Mouse (Mus musculus) heart, embryonic 12.5 days (tissue): ENCODE results near the gene Slc22a21. TPM values are rescaled to one million over a fixed set of nuclear protein-coding genes. Genes with fewer than 3 reads are reported as not detected.
"Not testable (repeated sequence)": the region's sequence is repeated elsewhere in the genome, so short reads cannot be mapped to it uniquely, and the experiment has no call there.

ENCODE experiments used
- ATAC-seq: fragments of 200-750 bp; cut with Nextera tagmentation; 2 replicates; pipeline ENCODE4 v1.8.0; 2017; ENCODE audit warnings: moderate TSS enrichment, moderate library complexity; ENCODE audit not compliant: insufficient number of reproducible peaks, low FRiP score
- H3K27ac ChIP-seq: fragments of 300-500 bp; sonication (generic); 2 replicates; pipeline ENCODE4 v1.5.1; 2016; ENCODE audit warnings: mild to moderate bottlenecking, moderate library complexity; ENCODE audit not compliant: poor library complexity, severe bottlenecking
- H3K27me3 ChIP-seq: fragments of 300-500 bp; sonication (generic); replicated peaks from 2 replicates; pipeline ENCODE4 v1.6.1; 2016; ENCODE audit warnings: mild to moderate bottlenecking, moderate library complexity
- H3K36me3 ChIP-seq: fragments of 300-500 bp; sonication (generic); 2 replicates; pipeline ENCODE4 v1.6.1; 2016; ENCODE audit warnings: mild to moderate bottlenecking, moderate library complexity
- H3K4me1 ChIP-seq: fragments of 300-500 bp; sonication (generic); replicated peaks from 2 replicates; pipeline ENCODE4 v1.6.1; 2016; ENCODE audit warnings: mild to moderate bottlenecking
- H3K4me2 ChIP-seq: fragments of 300-500 bp; sonication (generic); 2 replicates; pipeline ENCODE4 v1.6.1; 2016; ENCODE audit warnings: mild to moderate bottlenecking, moderate library complexity
- H3K4me3 ChIP-seq: fragments of 300-500 bp; sonication (generic); 2 replicates; pipeline ENCODE4 v1.5.1; 2016; ENCODE audit warnings: mild to moderate bottlenecking
- H3K9ac ChIP-seq: fragments of 300-500 bp; sonication (generic); 2 replicates; pipeline ENCODE4 v1.6.1; 2016; ENCODE audit warnings: mild to moderate bottlenecking, moderate library complexity
- H3K9me3 ChIP-seq: fragments of 300-500 bp; sonication (generic); replicated peaks from 2 replicates; pipeline ENCODE4 v1.6.1; 2016; ENCODE audit warnings: mild to moderate bottlenecking, moderate library complexity
- WGBS: fragments of 180-500 bp; shearing (Covaris S2); methylation state at CpG from one replicate; pipeline ENCODE4 v1.1.7; 2016; 5-methylcytosine and 5-hydroxymethylcytosine counted together
- polyA plus RNA-seq: library from polyadenylated mRNA; unstranded; fragments of >200 nt; fragmentation: Nextera tagmentation; extraction: Ambion mirVana; gene quantifications from 2 replicates; pipeline ENCODE4 v1.2.1, GENCODE M21; 2016

The Slc22a21 gene
- polyA plus RNA-seq, 1 experiment from 2014 or later = 2.6 TPM

- 0 out of 2 replicates have a peak, but pooled peaks cover 8% of the 10 kb centered on the region for H3K27me3 ChIP-seq
Observed at GRCm38 (mm10) chr11:54012961-54013360, 32.8 kb upstream of the Slc22a21 start.

GRCm38 (mm10) chr11:54011255-54011654 lies 31.1 kb upstream of the Slc22a21 start:
- no peak for ATAC-seq
- H3K4me3 ChIP-seq = no peak overlapping the region
- H3K27ac ChIP-seq = no peak overlapping the region
- H3K9ac ChIP-seq = no peak overlapping the region
- H3K36me3 ChIP-seq = no peaks in the 10 kb centered on the region
- no peaks in the 10 kb centered on the region for H3K9me3 ChIP-seq
- H3K4me1 ChIP-seq = no peaks in the 10 kb centered on the region
- no peak overlapping the region for H3K4me2 ChIP-seq
- WGBS = 76% methylated on average over 2 of the region's 2 CpGs
- H3K27me3 ChIP-seq = 0 out of 2 replicates have a peak, but pooled peaks cover 5% of the 10 kb centered on the region

More at GRCm38 (mm10) chr11:54012961-54013360, 32.8 kb upstream of the Slc22a21 start:
- 88% methylated on average over 5 of the region's 5 CpGs for WGBS
- no peaks in the 10 kb centered on the region for H3K36me3 ChIP-seq
- H3K27ac ChIP-seq = no peak overlapping the region
- H3K9me3 ChIP-seq = no peaks in the 10 kb centered on the region
- no peaks in the 10 kb centered on the region for H3K4me1 ChIP-seq
- no peak for ATAC-seq
- no peak overlapping the region for H3K4me2 ChIP-seq
- no peak overlapping the region for H3K9ac ChIP-seq
- H3K4me3 ChIP-seq = no peak overlapping the region

- Histone ChIP-seq H3K9me3 (no peaks in the 10 kb centered on the region), H3K36me3 (no peaks in the 10 kb centered on the region), H3K27me3 (no peaks in the 10 kb centered on the region), H3K4me1 (no peaks in the 10 kb centered on the region), H3K4me3 (no peak overlapping the region), H3K4me2 (no peak overlapping the region), H3K9ac (no peak overlapping the region), H3K27ac (no peak overlapping the region)
- WGBS = 81% methylated on average over 10 of the region's 10 CpGs
- ATAC-seq = no peak
Observed at GRCm38 (mm10) chr11:54008416-54008920, 28.3 kb upstream of the Slc22a21 start.

GRCm38 (mm10) chr11:54007717-54008116 lies 27.6 kb upstream of the Slc22a21 start:
- H3K9ac ChIP-seq = no peak overlapping the region
- H3K4me3 ChIP-seq = no peak overlapping the region
- H3K4me1 ChIP-seq = no peaks in the 10 kb centered on the region
- no peaks in the 10 kb centered on the region for H3K36me3 ChIP-seq
- no peaks in the 10 kb centered on the region for H3K9me3 ChIP-seq
- WGBS = 88% methylated on average over 11 of the region's 11 CpGs
- H3K27ac ChIP-seq = no peak overlapping the region
- H3K4me2 ChIP-seq = no peak overlapping the region
- no peak for ATAC-seq
- no peaks in the 10 kb centered on the region for H3K27me3 ChIP-seq

GRCm38 (mm10) chr11:54006901-54007300 lies 26.8 kb upstream of the Slc22a21 start:
- H3K27me3 ChIP-seq = no peaks in the 10 kb centered on the region
- ATAC-seq = no peak
- no peaks in the 10 kb centered on the region for H3K4me1 ChIP-seq
- WGBS = 71% methylated on average over 4 of the region's 4 CpGs
- H3K27ac ChIP-seq = 0 out of 2 replicates have a peak overlapping the region, but pooled peaks have one; percentile 5
- H3K9ac ChIP-seq = no peak overlapping the region
- no peaks in the 10 kb centered on the region for H3K9me3 ChIP-seq
- no peaks in the 10 kb centered on the region for H3K36me3 ChIP-seq
- H3K4me2 ChIP-seq = no peak overlapping the region
- no peak overlapping the region for H3K4me3 ChIP-seq

- WGBS = 29% methylated on average over 5 of the region's 5 CpGs
- not testable (repeated sequence) for H3K36me3 ChIP-seq
- peak; percentile 67 for ATAC-seq
Observed at GRCm38 (mm10) chr11:54006362-54006761, 26.2 kb upstream of the Slc22a21 start.

GRCm38 (mm10) chr11:54004734-54005133 lies 24.6 kb upstream of the Slc22a21 start:
- ATAC-seq = peak; percentile 90

More at GRCm38 (mm10) chr11:54006362-54006761, 26.2 kb upstream of the Slc22a21 start:
- H3K27ac ChIP-seq, H3K4me3 ChIP-seq, H3K4me1 ChIP-seq, H3K4me2 ChIP-seq, H3K27me3 ChIP-seq, H3K9me3 ChIP-seq, H3K9ac ChIP-seq: not testable (repeated sequence)

GRCm38 (mm10) chr11:54004221-54004620 lies 24.1 kb upstream of the Slc22a21 start:
- no peak overlapping the region for H3K4me3 ChIP-seq
- no peak overlapping the region for H3K27ac ChIP-seq
- no peaks in the 10 kb centered on the region for H3K36me3 ChIP-seq
- H3K4me2 ChIP-seq = no peak overlapping the region
- H3K9ac ChIP-seq = no peak overlapping the region
- WGBS = 77% methylated on average over 9 of the region's 9 CpGs
- H3K27me3 ChIP-seq = peaks cover 8% of the 10 kb centered on the region; the same call in 1 of the 2 replicates
- no peaks in the 10 kb centered on the region for H3K9me3 ChIP-seq
- ATAC-seq = no peak
- H3K4me1 ChIP-seq = no peaks in the 10 kb centered on the region

More at GRCm38 (mm10) chr11:54004734-54005133, 24.6 kb upstream of the Slc22a21 start:
- H3K36me3 ChIP-seq = no peaks in the 10 kb centered on the region
- no peak overlapping the region for H3K9ac ChIP-seq
- H3K27ac ChIP-seq = peak overlapping the region; percentile 31; the same call in 1 of the 2 replicates
- H3K4me2 ChIP-seq = no peak overlapping the region
- H3K4me1 ChIP-seq = no peaks in the 10 kb centered on the region
- no peak overlapping the region for H3K4me3 ChIP-seq
- H3K27me3 ChIP-seq = peaks cover 8% of the 10 kb centered on the region; the same call in 1 of the 2 replicates
- 76% methylated on average over 3 of the region's 3 CpGs for WGBS
- H3K9me3 ChIP-seq = no peaks in the 10 kb centered on the region

GRCm38 (mm10) chr11:54002761-54003717 lies 22.9 kb upstream of the Slc22a21 start:
- H3K36me3 ChIP-seq, H3K4me2 ChIP-seq, H3K4me3 ChIP-seq, ATAC-seq, H3K27me3 ChIP-seq, H3K27ac ChIP-seq, H3K9me3 ChIP-seq, H3K4me1 ChIP-seq, H3K9ac ChIP-seq: not testable (repeated sequence)
- WGBS = 42% methylated on average over 12 of the region's 12 CpGs

GRCm38 (mm10) chr11:54002147-54002760 lies 22.1 kb upstream of the Slc22a21 start:
- WGBS = 9% methylated on average over 5 of the region's 5 CpGs
- peaks cover 8% of the 10 kb centered on the region; the same call in 1 of the 2 replicates for H3K27me3 ChIP-seq
- H3K9me3 ChIP-seq = no peaks in the 10 kb centered on the region
- H3K4me3 ChIP-seq = no peak overlapping the region
- H3K27ac ChIP-seq = no peak overlapping the region
- no peak for ATAC-seq
- no peaks in the 10 kb centered on the region for H3K36me3 ChIP-seq
- no peak overlapping the region for H3K9ac ChIP-seq
- H3K4me1 ChIP-seq = no peaks in the 10 kb centered on the region
- no peak overlapping the region for H3K4me2 ChIP-seq

- H3K4me3 ChIP-seq = no peak overlapping the region
- no peak overlapping the region for H3K9ac ChIP-seq
- H3K36me3 ChIP-seq = no peaks in the 10 kb centered on the region
- H3K4me1 ChIP-seq = no peaks in the 10 kb centered on the region
- WGBS = 56% methylated on average over 2 of the region's 2 CpGs
- no peak for ATAC-seq
- no peak overlapping the region for H3K27ac ChIP-seq
- no peak overlapping the region for H3K4me2 ChIP-seq
- no peaks in the 10 kb centered on the region for H3K9me3 ChIP-seq
- H3K27me3 ChIP-seq = peaks cover 14% of the 10 kb centered on the region; the same call in 1 of the 2 replicates
Observed at GRCm38 (mm10) chr11:53997661-53998060, 17.5 kb upstream of the Slc22a21 start.
